Mouse (Mus musculus) 3134 (cell line): ENCODE results near the gene Tpm3.

Experiments used
- DNase-seq: peaks from one replicate; pipeline ENCODE4 v3.0.0-alpha.2; 2011; ENCODE audit warnings: low spot score; ENCODE audit not compliant: insufficient read length; ENCODE audit errors: extremely low read depth

The Tpm3 gene

GRCm38 (mm10) chr3:90072294-90072693, at the start of gene Tpm3:
Gene Tpm3, plus strand, starts transcription at chr3:90072649.
- DNase-seq = no peak

DNA sequence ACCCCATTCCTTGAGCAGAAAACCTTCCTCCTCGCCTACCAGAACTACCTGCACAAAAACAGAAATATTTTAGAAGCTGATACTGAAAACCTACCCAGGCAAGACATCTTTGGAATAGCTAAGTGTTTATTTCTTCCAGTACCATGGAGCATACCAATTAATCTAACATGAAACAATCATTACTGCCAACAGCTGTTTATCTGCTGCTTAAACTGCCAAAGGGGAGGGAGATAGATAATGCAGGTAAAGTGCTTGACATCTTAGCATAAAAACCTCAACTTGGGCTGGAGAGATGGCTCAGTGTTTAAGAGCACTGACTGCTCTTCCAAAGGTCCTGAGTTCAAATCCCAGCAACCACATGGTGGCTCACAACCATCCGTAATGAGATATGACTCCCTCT, 37.8 kb upstream of the Tpm3 start:
- no peak for DNase-seq

- DNase-seq = no peak
Measured at GRCm38 (mm10) chr3:90036263-90036662, 36.2 kb upstream of the Tpm3 start.

GRCm38 (mm10) chr3:90049691-90050090, 22.8 kb upstream of the Tpm3 start:
- DNase-seq = no peak

DNA sequence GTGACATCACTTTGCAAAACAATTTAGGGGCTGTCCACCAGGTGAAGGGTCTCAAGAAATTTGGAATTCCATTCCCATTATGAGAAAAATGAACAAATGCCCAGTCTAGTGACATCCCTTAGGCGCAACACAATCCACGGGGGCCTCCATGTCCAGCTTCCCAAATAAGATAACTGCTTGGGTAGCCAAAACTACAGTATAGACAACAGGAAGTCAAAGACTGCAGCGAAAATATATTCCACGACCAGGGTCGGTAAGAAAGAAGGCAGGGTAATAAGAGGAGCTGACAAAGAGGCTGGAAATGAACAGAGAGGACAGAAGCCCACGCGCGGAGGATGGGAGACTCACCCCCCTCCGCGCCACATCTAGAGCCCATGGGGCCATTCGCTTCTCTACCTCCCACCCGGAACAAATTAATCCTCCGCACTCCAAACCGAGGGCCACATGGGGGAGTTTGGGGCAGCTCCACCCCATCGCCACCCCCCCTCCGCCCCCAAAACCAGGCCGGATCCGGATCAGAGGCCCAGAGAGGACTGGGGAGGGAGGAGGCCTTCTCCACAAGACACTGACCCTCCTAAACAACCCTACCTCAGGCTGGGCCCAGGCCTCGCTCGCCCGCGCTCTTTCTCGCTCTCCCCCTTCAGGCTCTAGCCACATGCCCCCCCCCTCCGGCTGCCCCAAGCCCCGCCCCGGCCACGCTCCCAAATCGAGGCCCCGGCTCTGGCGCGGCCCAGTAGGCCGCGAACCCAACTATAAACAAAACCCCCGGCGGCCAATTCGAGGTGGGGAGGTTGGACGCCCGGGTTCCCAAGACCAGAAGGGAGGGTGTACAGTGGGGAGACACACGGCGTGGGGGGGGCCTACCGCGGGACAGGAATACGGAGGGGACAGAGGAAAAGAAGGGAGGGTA, 20.8 kb upstream of the Tpm3 start, which contains the start of gene 4933434E20Rik:
TSS of gene 4933434E20Rik (plus strand) at position 196 of the 910 bp plus-strand sequence.
- DNase-seq = peak; percentile 75

DNA sequence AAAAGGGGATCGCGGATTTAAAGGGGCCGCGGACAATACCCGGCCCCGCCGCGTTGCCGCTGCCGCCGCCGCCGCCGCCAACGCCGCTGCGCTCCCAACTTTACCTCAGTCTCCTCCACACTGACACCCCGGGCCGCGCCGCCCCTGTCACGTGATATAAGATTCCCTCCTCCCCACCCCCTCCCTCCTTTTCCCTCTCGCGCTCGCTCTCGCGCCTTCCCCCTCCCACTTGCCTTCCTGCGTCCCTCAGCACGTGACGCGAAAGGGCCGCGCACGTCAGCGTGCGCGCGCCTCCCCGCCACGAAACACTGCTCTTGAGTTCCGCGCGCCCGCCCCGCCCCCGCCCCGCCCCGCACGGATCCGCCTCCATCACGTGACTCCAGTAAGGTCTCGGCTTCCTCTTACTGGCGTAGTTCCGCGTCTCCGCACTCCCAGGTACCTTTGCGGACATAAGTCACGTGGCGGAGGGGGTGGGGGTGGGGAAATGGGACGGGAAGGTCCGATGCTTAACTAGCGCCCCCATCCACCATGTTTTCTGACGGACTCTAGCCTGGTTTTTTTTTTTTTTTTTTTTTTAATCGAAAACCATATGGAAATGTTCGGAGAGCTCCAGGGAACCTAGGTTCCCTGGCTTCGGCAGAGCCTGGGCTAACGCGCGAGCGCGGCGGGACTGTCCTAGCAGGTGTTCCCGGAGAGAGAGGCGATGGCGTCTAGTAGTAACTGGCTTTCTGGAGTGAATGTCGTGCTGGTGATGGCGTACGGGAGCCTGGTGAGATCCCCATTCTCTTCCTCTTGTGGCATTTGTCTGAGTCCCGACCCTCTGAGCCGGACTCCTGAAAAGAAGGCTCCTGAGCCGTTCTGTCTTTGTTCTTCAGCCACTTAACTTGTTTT, 19.9 kb upstream of the Tpm3 start, which contains the start of gene Ubap2l:
TSS of gene Ubap2l (minus strand) at position 278 of the 891 bp plus-strand sequence.
- peak; percentile 99 for DNase-seq

- DNase-seq = no peak
Measured at GRCm38 (mm10) chr3:90061549-90061948, 10.9 kb upstream of the Tpm3 start.

DNA sequence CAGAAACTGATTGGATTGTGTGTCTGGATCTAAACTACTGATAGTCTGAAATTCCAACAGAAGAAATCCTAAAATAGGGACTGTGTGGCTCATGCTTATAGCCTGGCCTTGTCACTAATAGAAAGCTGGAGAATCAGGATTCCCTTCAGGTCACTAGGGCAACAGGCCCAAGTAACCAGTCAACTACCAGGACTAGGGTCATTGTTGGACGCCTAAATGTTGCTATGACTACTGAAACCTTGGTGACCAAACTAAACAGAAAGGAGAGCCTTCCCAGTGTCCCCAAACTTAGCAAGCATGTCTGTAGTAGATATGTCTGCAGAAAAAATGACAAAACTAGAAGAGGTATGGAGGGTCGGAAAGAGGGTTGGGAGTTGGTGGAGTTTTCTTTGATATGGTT, 9.9 kb upstream of the Tpm3 start:
- no peak for DNase-seq

DNA sequence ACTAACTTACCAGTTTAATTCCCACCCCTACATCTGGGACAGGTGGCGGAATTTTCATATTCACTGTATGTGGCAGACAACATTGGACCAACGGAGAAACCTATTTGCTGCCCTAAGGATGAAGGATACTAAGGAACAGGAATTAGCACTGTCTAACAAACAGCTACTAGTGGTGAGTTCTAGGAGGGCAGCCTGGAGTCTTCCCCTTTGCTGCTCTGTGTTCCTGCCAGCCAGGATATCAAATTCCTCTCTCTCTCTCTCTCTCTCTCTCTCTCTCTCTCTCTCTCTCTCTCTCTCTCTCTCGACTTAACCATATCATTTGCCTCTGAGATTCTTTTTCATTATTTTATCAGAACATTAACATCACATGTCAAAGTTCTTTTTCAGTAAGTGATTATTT, 8.1 kb upstream of the Tpm3 start:
- no peak for DNase-seq

DNA sequence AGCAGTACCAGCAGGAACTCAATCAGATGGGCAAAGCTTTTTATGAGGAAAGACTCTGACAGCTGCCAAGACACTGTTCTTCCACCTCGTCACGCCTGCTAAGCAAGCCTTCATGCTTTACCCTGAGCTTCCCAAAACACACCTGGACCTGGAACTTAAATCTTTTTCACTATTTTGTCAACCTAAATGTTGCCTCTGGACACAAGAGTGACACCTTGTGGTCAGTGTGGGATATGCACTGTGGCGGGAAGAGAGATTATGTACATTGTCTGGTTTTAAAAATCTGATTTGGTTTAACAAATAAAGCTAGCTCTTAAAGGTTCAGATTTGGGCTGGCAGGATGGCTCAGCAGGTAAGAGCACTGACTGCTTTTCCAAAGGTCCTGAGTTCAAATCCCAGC, 6.9 kb upstream of the Tpm3 start:
- peak; percentile 22 for DNase-seq

- DNase-seq = no peak
Measured at GRCm38 (mm10) chr3:90067851-90068250, 4.6 kb upstream of the Tpm3 start.

- no peak for DNase-seq
Measured at GRCm38 (mm10) chr3:90069688-90070087, 2.8 kb upstream of the Tpm3 start.

GRCm38 (mm10) chr3:90076921-90077716, 4.7 kb downstream of the Tpm3 start:
- peak; percentile 53 for DNase-seq

DNA sequence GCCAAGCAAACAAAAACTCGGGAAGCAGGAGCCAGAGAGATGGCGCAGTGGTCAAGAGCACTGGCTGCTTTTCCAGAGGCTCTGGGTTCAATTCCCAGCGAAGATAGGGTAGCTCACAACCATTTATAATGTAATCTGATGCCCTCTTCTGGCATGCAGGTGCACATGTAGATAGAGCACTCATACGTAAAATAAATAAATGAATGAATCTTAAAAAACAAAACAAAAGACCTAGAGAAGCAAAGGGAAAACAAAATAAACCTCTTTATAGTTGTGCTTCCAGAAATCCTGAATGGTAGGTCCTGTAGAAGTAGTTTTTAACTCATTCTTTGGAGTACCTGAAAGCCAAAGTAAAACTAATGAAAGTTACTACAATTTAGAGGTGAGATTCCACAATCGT, 5.8 kb downstream of the Tpm3 start:
- no peak for DNase-seq

- peak; percentile 99 for DNase-seq
Measured at GRCm38 (mm10) chr3:90079133-90079762, 6.8 kb downstream of the Tpm3 start.

GRCm38 (mm10) chr3:90079763-90080497, 7.5 kb downstream of the Tpm3 start:
- peak; percentile 84 for DNase-seq

DNA sequence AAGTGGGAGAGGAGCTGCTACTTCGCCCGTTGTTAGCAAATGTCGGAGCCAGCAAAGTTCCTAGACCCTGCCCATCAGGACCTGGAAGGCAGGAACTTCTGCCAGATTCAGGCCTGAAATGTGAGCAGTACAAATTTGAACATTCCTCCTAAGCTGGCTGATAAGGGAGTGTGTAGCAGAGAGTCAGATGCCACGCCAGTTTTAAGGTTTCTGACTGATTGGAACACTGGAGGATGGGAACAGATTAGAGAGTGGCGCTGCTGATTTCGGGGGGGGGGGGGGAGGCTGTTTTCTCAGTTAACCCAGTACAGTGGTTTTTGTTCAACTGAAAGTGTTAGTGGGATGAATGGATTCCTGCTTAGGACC, 8.0 kb downstream of the Tpm3 start:
- DNase-seq = no peak

- peak; percentile 30 for DNase-seq
Measured at GRCm38 (mm10) chr3:90081365-90082240, 9.2 kb downstream of the Tpm3 start.
